Comparison of ENCODE assay signal across 15 mouse cellular contexts in genomic region chr9:34652278-34652677, GRCm38 (mm10).
"Had no signal": no experiment of that assay in that cellular context is flagged by ENCODE, and none has a peak within 500 bp of the region (broad histone marks: within the 10 kb centered on the region; RNA-seq: fewer than 3 reads in every experiment).

No protein-coding gene starts in this region.

- H3K27me3 ChIP-seq: kidney, embryonic 15.5 days; limb, embryonic 12.5 days; liver, embryonic 13.5 days; lung, embryonic 15.5 days; midbrain, embryonic 12.5 days; neural tube, embryonic 13.5 days had no signal

- H3K27ac ChIP-seq: kidney, embryonic 15.5 days; limb, embryonic 12.5 days; liver, embryonic 13.5 days; lung, embryonic 15.5 days; midbrain, embryonic 12.5 days; neural tube, embryonic 13.5 days had no signal

- DNase-seq: kidney, postnatal 14 days; liver; liver, embryonic 13.5 days; liver, postnatal 0 days; lung, postnatal 14 days; right cerebral cortex, postnatal 4 days; spleen, adult 18-20 months; thymus, adult 18-20 months; thymus, postnatal 14 days had no signal

- H3K9me3 ChIP-seq: kidney, embryonic 15.5 days; limb, embryonic 12.5 days; liver, embryonic 13.5 days; lung, embryonic 15.5 days; midbrain, embryonic 12.5 days; neural tube, embryonic 13.5 days had no signal

- H3K9ac ChIP-seq: kidney, embryonic 15.5 days; limb, embryonic 12.5 days; liver, embryonic 13.5 days; liver, postnatal 0 days; lung, embryonic 15.5 days; midbrain, embryonic 12.5 days; neural tube, embryonic 13.5 days had no signal

- H3K36me3 ChIP-seq: kidney, embryonic 15.5 days; limb, embryonic 12.5 days; liver, embryonic 13.5 days; lung, embryonic 15.5 days; midbrain, embryonic 12.5 days; neural tube, embryonic 13.5 days had no signal

- ATAC-seq: liver, postnatal 0 days; midbrain, embryonic 16.5 days had no signal

- H3K4me3 ChIP-seq: kidney, embryonic 15.5 days; limb, embryonic 12.5 days; liver, embryonic 13.5 days; lung, embryonic 15.5 days; midbrain, embryonic 12.5 days; neural tube, embryonic 13.5 days had no signal

- H3K4me1 ChIP-seq: kidney, embryonic 15.5 days; liver, embryonic 13.5 days; lung, embryonic 15.5 days; midbrain, embryonic 12.5 days; neural tube, embryonic 13.5 days had no signal

- H3K4me2 ChIP-seq: kidney, embryonic 15.5 days; limb, embryonic 12.5 days; liver, embryonic 13.5 days; lung, embryonic 15.5 days; midbrain, embryonic 12.5 days; neural tube, embryonic 13.5 days had no signal
